Mouse (Mus musculus): ENCODE data around the gene Mdm2. TPM values are rescaled to one million over a fixed set of nuclear protein-coding genes. Genes with fewer than 3 reads are reported as not detected.

The Mdm2 gene
- polyA plus RNA-seq, 1 experiment from 2014 or later = 54.0 TPM

GRCm38 (mm10) chr10:117658522-117659429 is 51.8 kb downstream of the Mdm2 start:
- no peak overlapping the region for H3K27ac ChIP-seq
- WGBS = 92% methylated on average over 14 of the region's 14 CpGs
- no peaks in the 10 kb centered on the region for H3K27me3 ChIP-seq (ENCODE audit: poor library complexity, severe bottlenecking)
- DNase-seq (ENCODE audit: extremely low spot score, low spot score) = no peak
- H3K4me1 ChIP-seq = peaks cover 7% of the 10 kb centered on the region
- H3K9me3 ChIP-seq = no peaks in the 10 kb centered on the region
- no peak overlapping the region for H3K4me3 ChIP-seq
- H3K36me3 ChIP-seq (replicated peaks) = no peaks in the 10 kb centered on the region

GRCm38 (mm10) chr10:117657659-117658306 is 52.8 kb downstream of the Mdm2 start:
- WGBS = 85% methylated on average over 3 of the region's 3 CpGs
- Histone ChIP-seq H3K27me3 (ENCODE audit: poor library complexity, severe bottlenecking) (no peaks in the 10 kb centered on the region), H3K9me3 (no peaks in the 10 kb centered on the region), H3K4me3 (no peak overlapping the region), H3K36me3 (replicated peaks) (no peaks in the 10 kb centered on the region), H3K27ac (no peak overlapping the region), H3K4me1 (peaks cover 3% of the 10 kb centered on the region; the same call in 1 of the 2 replicates)
- no peak for DNase-seq (ENCODE audit: extremely low spot score, low spot score)

- no peak overlapping the region for H3K4me3 ChIP-seq
- WGBS = 88% methylated on average over 7 of the region's 7 CpGs
- H3K4me1 ChIP-seq = peaks cover 3% of the 10 kb centered on the region; the same call in 1 of the 2 replicates
- H3K9me3 ChIP-seq = no peaks in the 10 kb centered on the region
- H3K36me3 ChIP-seq (replicated peaks) = no peaks in the 10 kb centered on the region
- no peak overlapping the region for H3K27ac ChIP-seq
- H3K27me3 ChIP-seq (ENCODE audit: poor library complexity, severe bottlenecking) = no peaks in the 10 kb centered on the region
- no peak for DNase-seq (ENCODE audit: extremely low spot score, low spot score)
These were observed 53.4 kb downstream of the Mdm2 start for GRCm38 (mm10) chr10:117656985-117657658.

GRCm38 (mm10) chr10:117656662-117656962 is 53.9 kb downstream of the Mdm2 start:
- Histone ChIP-seq H3K36me3 (replicated peaks) (no peaks in the 10 kb centered on the region), H3K9me3 (no peaks in the 10 kb centered on the region), H3K27ac (no peak overlapping the region), H3K27me3 (ENCODE audit: poor library complexity, severe bottlenecking) (no peaks in the 10 kb centered on the region), H3K4me1 (peaks cover 3% of the 10 kb centered on the region; the same call in 1 of the 2 replicates), H3K4me3 (no peak overlapping the region)
- 88% methylated on average over 6 of the region's 6 CpGs for WGBS
- DNase-seq (ENCODE audit: extremely low spot score, low spot score) = no peak

DNA sequence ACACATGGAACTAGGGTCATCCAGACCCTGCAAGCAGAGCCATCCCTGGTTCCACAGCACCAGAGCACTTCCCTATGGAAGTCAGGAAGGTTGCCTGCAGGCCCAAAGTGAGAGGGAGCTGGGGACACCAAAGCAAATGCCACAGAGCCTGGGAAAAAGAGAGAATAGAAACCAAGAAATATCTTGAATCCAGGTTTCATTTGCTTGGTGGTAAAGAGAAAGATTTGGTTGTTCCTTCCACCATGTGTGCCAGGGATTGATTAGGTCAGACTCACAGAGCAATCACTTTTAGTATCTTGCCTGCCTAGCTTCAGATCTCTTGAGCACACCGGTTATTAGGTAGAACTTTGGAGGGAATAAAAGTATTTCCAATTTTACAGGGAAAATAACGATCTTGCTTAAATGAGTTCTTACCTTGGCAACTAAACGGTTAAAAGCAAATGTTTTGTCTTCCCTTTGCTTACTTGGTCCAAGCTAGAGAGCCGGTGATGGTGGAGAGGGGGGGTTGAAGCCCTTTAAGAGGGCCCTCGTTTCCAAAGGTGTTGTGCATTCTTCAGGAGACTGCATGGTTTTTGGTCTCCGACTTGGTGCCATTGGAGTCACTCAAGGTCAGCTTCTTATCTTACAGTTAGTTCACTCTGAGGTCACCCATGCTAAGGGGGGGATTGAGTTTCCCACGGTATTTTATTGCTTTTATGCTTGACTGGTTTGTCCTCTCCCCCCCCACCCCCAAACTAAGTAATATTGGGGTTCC is 54.5 kb downstream of the Mdm2 start:
- H3K27ac ChIP-seq = no peak overlapping the region
- no peak overlapping the region for H3K4me3 ChIP-seq
- H3K9me3 ChIP-seq = no peaks in the 10 kb centered on the region
- H3K27me3 ChIP-seq (ENCODE audit: poor library complexity, severe bottlenecking) = no peaks in the 10 kb centered on the region
- no peak for DNase-seq (ENCODE audit: extremely low spot score, low spot score)
- no peaks in the 10 kb centered on the region for H3K36me3 ChIP-seq (replicated peaks)
- H3K4me1 ChIP-seq = peaks cover 3% of the 10 kb centered on the region; the same call in 1 of the 2 replicates
- WGBS = 66% methylated on average over 7 of the region's 7 CpGs

DNA sequence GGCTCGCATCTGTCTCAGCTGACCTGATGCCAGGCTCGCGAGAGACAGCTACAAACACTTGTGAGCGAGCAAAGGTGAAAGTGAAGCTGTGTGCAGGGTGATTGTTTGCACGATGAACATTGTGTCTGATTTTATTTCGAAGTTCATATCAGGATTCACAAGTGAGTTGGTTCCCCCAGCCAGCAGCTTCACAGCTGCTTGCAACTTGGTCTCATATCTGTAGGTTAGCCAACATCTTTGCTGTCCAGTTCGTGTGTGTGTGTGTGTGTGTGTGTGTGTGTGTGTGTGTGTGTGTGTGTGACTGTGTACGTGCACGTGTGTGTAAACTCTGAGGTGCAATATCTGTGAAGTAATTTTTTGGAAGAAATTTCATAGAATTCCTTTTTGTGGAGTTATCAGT is 55.1 kb downstream of the Mdm2 start:
- peaks cover 3% of the 10 kb centered on the region; the same call in 1 of the 2 replicates for H3K4me1 ChIP-seq
- WGBS = 94% methylated on average over 9 of the region's 9 CpGs
- no peak for DNase-seq (ENCODE audit: extremely low spot score, low spot score)
- no peak overlapping the region for H3K27ac ChIP-seq
- H3K4me3 ChIP-seq = no peak overlapping the region
- no peaks in the 10 kb centered on the region for H3K27me3 ChIP-seq (ENCODE audit: poor library complexity, severe bottlenecking)
- no peaks in the 10 kb centered on the region for H3K36me3 ChIP-seq (replicated peaks)
- no peaks in the 10 kb centered on the region for H3K9me3 ChIP-seq

GRCm38 (mm10) chr10:117654576-117655123 is 55.9 kb downstream of the Mdm2 start:
- WGBS = 84% methylated on average over 3 of the region's 3 CpGs
- Histone ChIP-seq H3K4me3 (no peak overlapping the region), H3K27ac (no peak overlapping the region), H3K36me3 (replicated peaks) (no peaks in the 10 kb centered on the region), H3K27me3 (ENCODE audit: poor library complexity, severe bottlenecking) (no peaks in the 10 kb centered on the region), H3K4me1 (peaks cover under 1% of the 10 kb centered on the region; the same call in 1 of the 2 replicates), H3K9me3 (no peaks in the 10 kb centered on the region)
- no peak for DNase-seq (ENCODE audit: extremely low spot score, low spot score)

DNA sequence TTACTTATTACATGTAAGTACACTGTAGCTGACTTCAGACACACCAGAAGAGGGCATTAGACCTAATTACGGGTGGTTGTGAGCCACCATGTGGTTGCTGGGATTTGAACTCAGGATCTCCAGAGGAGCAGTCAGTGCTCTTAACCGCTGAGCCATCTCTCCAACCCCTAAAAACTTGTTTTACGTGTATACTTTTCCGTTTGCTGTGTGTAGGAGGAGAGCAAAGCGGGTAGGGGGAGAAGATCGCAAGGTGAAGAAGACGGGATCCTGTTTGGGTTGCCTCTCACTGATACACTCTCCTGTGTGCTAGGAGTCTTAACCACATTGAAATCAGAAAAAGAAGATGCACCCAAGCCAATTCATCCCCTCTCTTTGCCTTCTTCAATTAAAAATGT is 56.8 kb downstream of the Mdm2 start:
- no peak for DNase-seq (ENCODE audit: extremely low spot score, low spot score)
- 94% methylated on average over 7 of the region's 7 CpGs for WGBS
- no peak overlapping the region for H3K27ac ChIP-seq

DNA sequence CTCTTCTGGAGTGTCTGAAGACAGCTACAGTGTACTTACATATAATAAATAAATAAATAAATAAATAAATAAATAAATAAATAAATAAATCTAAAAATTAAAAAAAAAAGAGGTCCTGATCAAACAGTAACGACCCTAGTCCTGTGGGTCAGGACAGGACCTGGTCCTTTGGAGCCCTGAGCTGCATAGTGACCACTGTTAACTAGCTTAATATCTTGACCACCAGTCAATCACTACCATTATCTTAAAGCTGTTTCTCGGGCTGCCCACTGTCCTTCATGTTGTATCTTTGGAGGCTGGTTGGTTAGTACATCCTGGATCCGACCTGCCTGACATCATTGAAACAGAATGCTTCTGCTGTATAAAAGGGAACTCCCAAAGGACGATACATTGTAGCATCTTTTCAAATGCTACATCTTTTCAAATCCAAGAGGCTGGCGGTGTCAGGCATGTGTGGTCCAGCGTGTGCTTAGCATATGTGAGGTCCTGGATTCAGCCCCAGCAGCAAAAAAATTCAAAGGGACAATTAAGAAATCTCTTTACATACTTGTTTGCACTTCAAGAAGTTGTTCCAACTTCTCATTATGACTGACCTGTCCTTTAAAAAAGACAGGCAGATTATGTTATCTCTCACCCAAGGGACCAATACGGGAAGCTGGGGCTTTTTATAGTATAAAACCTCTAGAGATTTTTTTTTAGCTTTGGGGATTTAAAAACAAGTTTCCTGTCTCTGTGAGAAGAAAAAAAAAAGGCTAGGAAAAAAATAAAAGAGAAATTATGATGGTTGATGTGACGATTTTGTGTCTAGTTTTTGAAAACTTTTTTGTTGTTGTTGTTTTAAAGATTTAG is 57.4 kb downstream of the Mdm2 start:
- no peak for DNase-seq (ENCODE audit: extremely low spot score, low spot score)
- no peak overlapping the region for H3K4me3 ChIP-seq
- H3K27me3 ChIP-seq (ENCODE audit: poor library complexity, severe bottlenecking) = no peaks in the 10 kb centered on the region
- WGBS = 89% methylated on average over 8 of the region's 8 CpGs
- no peaks in the 10 kb centered on the region for H3K4me1 ChIP-seq
- no peak overlapping the region for H3K27ac ChIP-seq
- H3K9me3 ChIP-seq = no peaks in the 10 kb centered on the region
- H3K36me3 ChIP-seq (replicated peaks) = no peaks in the 10 kb centered on the region

More for the DNA sequence above, 56.8 kb downstream of the Mdm2 start:
- no peaks in the 10 kb centered on the region for H3K9me3 ChIP-seq
- no peaks in the 10 kb centered on the region for H3K27me3 ChIP-seq (ENCODE audit: poor library complexity, severe bottlenecking)
- H3K4me1 ChIP-seq = no peaks in the 10 kb centered on the region
- H3K36me3 ChIP-seq (replicated peaks) = no peaks in the 10 kb centered on the region
- H3K4me3 ChIP-seq = no peak overlapping the region

DNA sequence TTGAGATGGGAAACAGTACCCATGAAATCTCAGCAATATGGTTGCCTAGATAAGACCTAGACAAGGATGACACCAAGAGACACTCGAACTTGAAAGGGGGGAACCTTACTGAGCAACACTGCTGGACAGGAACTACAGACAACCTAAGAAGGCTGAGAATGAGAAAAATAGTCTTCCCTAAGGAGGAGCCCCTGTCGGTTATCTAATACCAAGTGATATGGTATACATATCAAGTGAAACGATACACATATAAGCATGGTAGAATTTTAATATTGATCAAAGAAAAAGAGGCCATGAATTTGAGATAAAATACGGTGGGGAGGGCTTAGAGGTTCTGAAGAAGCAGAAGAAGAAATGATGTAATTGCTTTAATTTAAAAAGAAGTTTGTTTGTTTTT is 58.2 kb downstream of the Mdm2 start:
- no peaks in the 10 kb centered on the region for H3K36me3 ChIP-seq (replicated peaks)
- H3K4me1 ChIP-seq = peaks cover under 1% of the 10 kb centered on the region
- no peaks in the 10 kb centered on the region for H3K9me3 ChIP-seq
- H3K4me3 ChIP-seq = no peak overlapping the region
- 93% methylated on average over 4 of the region's 4 CpGs for WGBS
- H3K27ac ChIP-seq = no peak overlapping the region
- no peaks in the 10 kb centered on the region for H3K27me3 ChIP-seq (ENCODE audit: poor library complexity, severe bottlenecking)
- DNase-seq (ENCODE audit: extremely low spot score, low spot score) = no peak

DNA sequence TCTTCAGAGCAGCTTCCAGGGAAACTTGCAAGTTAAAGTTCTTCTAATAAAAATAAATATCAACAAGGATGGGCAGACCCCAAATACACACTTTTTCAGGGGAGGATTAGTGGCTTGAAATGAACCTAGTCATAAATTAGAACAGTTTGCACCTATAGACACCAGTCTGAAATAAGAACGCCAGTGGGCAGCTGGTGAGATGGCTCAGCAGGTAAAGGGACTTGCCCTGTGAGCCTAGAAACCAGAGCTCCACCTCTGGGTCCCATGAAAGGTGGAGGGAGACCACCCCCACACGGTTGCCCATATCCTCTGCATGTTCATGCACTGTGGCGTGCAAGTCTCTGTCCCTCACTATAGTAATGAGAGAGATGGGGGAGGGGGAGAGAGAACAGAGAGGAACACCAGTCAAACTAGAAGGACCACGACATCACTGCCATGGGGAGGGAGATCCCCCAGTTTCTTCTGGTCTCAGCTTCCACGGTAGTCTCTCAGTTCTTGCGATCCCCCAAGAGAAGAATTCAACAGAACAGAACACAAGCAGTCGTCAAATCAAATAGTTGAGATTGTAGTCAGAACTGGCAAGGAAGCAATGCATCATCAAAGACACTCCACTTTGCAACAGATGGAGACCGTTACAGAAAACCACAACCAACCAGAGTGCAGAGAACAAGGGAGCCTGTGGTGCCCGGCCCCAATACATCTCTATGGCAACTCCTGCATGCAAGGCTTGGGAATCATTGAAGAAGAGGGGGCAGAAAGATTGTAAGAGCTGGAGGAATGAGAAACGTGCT is 58.8 kb downstream of the Mdm2 start:
- Histone ChIP-seq H3K27ac (no peak overlapping the region), H3K4me3 (no peak overlapping the region), H3K27me3 (ENCODE audit: poor library complexity, severe bottlenecking) (no peaks in the 10 kb centered on the region), H3K36me3 (replicated peaks) (no peaks in the 10 kb centered on the region), H3K4me1 (peaks cover 4% of the 10 kb centered on the region), H3K9me3 (no peaks in the 10 kb centered on the region)
- 86% methylated on average over 10 of the region's 10 CpGs for WGBS
- no peak for DNase-seq (ENCODE audit: extremely low spot score, low spot score)

Measured in forebrain, embryonic 10.5 days (tissue).